Mouse (Mus musculus): ENCODE results near the gene Sprr3. TPM values are rescaled to one million over a fixed set of nuclear protein-coding genes. Genes with fewer than 3 reads are reported as not detected.

Sprr3 gene
- polyA plus RNA-seq, 1 experiment from 2014 or later, result not detected

DNA sequence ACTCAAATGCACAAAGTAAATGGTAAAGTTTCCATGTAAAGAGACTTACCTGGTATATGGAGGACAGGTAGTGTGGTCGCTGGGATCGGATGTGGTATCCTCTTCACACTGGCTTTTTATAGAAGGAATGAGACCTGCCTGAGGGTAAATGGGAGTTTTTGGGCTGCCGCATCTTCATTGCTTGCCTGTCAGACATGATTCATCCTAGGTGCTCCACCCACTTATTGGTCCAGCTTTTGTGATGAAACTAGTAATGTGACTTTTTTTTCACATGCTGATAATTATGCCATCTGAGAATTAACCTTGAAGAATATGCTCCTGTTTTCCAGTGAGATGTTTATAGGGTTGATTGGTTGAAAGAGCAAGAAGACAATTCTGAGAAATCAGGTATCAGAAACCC, 19.8 kb downstream of the Sprr3 start, which contains the start of gene Sprr1b:
Gene Sprr1b, minus strand, starts transcription at position 101 of the 400 bp plus-strand sequence.
- Histone ChIP-seq H3K4me2 (no peak within 1 kb of the TSS), H3K27ac (replicated peaks) (no peak within 1 kb of the TSS), H3K36me3 (no peaks in the 10 kb centered on the region), H3K9ac (no peak within 1 kb of the TSS), H3K4me3 (no peak within 1 kb of the TSS), H3K27me3 (no peaks in the 10 kb centered on the region), H3K4me1 (replicated peaks) (no peaks in the 10 kb centered on the region), H3K9me3 (no peaks in the 10 kb centered on the region)
- no peak for ATAC-seq (ENCODE audit: low FRiP score, low read depth)
- WGBS, result 98% methylated on average over 3 of the region's 3 CpGs

DNA sequence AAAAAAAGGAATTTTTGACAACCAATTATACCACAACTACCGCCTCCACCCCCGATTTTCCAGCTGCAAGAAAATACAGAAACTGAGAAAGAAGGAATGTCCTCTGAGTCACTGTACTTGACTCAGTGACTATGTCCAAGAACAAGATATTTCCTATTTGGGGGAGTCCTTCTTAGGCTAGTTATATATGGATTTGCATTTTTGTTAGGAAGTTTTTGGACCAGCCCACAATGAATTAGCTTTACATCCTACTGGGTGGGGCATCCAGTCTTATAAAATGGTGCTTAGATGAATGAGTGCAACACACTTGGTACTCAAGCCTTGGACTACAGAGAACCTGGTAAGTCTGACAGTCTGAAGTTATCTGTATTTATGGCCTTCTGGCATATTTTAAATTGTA, 26.2 kb downstream of the Sprr3 start, which contains the start of gene Sprr2k:
Gene Sprr2k, plus strand, starts transcription at position 301 of the 400 bp plus-strand sequence.
- Histone ChIP-seq H3K27me3 (no peaks in the 10 kb centered on the region), H3K4me3 (no peak within 1 kb of the TSS), H3K9me3 (no peaks in the 10 kb centered on the region), H3K27ac (replicated peaks) (no peak within 1 kb of the TSS), H3K36me3 (no peaks in the 10 kb centered on the region), H3K4me2 (no peak within 1 kb of the TSS), H3K4me1 (replicated peaks) (no peaks in the 10 kb centered on the region), H3K9ac (no peak within 1 kb of the TSS)
- 93% methylated on average over 2 of the region's 2 CpGs for WGBS
- ATAC-seq (ENCODE audit: low FRiP score, low read depth), result no peak

DNA sequence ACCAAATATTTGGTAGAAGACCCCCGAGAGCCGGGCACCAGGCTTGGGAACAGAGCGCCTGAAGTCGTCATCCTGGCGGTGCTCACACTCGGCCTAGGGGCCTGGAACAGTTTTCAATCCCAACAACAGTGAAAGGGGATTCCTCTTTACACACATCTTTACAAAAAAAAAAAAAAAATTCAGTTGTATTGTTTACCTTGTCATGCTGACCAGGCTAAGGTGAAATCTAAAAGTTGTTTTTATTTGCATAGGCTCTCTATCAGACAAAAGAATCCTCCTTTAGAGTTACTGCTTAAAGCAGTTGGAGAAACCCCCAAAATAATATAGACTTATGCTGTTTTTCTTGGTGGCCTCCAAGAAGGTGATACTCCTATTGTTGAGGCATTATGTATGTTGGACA, 29.2 kb downstream of the Sprr3 start, which contains the start of gene Gm9774:
Gene Gm9774, minus strand, starts transcription at position 101 of the 400 bp plus-strand sequence.
- Histone ChIP-seq H3K9ac (no peak within 1 kb of the TSS), H3K9me3 (no peaks in the 10 kb centered on the region), H3K4me1 (replicated peaks) (no peaks in the 10 kb centered on the region), H3K27ac (replicated peaks) (no peak within 1 kb of the TSS), H3K27me3 (no peaks in the 10 kb centered on the region), H3K4me2 (no peak within 1 kb of the TSS), H3K4me3 (no peak within 1 kb of the TSS), H3K36me3 (no peaks in the 10 kb centered on the region)
- WGBS, result 90% methylated on average over 6 of the region's 6 CpGs
- no peak for ATAC-seq (ENCODE audit: low FRiP score, low read depth)

DNA sequence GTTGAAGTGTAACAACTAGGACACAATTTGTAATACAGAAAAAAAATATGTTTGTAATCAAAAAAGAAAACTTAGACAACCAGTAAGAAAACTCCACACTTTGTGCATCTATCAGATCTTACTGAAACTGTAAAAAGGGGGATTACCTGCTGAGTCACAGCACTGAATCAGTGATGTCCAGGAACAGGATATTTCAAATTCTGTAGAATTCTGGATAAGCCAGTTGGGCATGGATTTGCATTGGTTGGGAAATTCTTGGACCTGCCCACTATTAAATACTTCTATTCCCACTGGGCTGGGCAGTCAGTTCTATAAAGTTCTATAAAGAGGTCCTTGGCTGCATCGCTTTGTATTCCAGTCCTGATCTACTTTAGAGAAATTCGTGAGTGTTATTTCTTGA, 40.7 kb downstream of the Sprr3 start, which contains the start of gene Sprr2j-ps:
Gene Sprr2j-ps, plus strand, starts transcription at position 301 of the 400 bp plus-strand sequence.
- Histone ChIP-seq H3K4me3 (no peak within 1 kb of the TSS), H3K27ac (replicated peaks) (no peak within 1 kb of the TSS), H3K36me3 (no peaks in the 10 kb centered on the region), H3K9me3 (no peaks in the 10 kb centered on the region), H3K9ac (no peak within 1 kb of the TSS), H3K27me3 (no peaks in the 10 kb centered on the region), H3K4me1 (replicated peaks) (no peaks in the 10 kb centered on the region), H3K4me2 (no peak within 1 kb of the TSS)
- WGBS, result 96% methylated on average over 2 of the region's 2 CpGs
- ATAC-seq (ENCODE audit: low FRiP score, low read depth), result no peak

DNA sequence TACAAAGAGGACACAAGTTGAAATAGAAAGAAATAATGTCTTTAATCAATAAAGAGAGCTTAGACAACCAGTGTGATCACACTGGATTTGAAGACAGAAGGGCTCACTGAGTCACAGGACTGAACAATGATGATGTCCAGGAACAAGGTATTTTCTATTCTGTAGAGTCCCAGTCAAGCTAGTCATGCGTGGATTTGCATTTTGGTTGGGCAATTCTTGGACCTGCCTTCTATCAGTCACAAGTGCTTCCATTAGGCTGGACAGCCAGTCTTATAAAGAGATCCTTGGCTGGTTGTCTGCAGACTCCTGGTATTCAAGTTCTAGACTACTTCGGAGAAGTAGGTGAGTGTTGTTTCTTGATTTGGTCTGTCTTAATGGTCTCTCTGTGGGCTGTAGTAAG, 50.8 kb downstream of the Sprr3 start, which contains the start of gene Sprr2i:
Gene Sprr2i, plus strand, starts transcription at position 301 of the 400 bp plus-strand sequence.
- Histone ChIP-seq H3K4me2 (no peak within 1 kb of the TSS), H3K9me3 (no peaks in the 10 kb centered on the region), H3K27ac (replicated peaks) (no peak within 1 kb of the TSS), H3K4me1 (replicated peaks) (no peaks in the 10 kb centered on the region), H3K4me3 (no peak within 1 kb of the TSS), H3K36me3 (no peaks in the 10 kb centered on the region), H3K27me3 (no peaks in the 10 kb centered on the region), H3K9ac (no peak within 1 kb of the TSS)
- ATAC-seq (ENCODE audit: low FRiP score, low read depth), result no peak
- WGBS, result 90% methylated on average over 2 of the region's 2 CpGs

Other genes starting within 250 kb of the Sprr3 start
- not detected in 2 replicates for gene Sprr2a1, start 242.9 kb downstream of the Sprr3 start, polyA plus RNA-seq (2015; fragmentation: Nextera tagmentation; extraction: Ambion mirVana)
- 0.29 TPM in 1 of 2 replicates, not detected in the other for gene Sprr2a2, start 242.8 kb downstream of the Sprr3 start, polyA plus RNA-seq (2015; fragmentation: Nextera tagmentation; extraction: Ambion mirVana)
- not detected in 2 replicates for gene Sprr2a3, start 173.3 kb downstream of the Sprr3 start, polyA plus RNA-seq (2015; fragmentation: Nextera tagmentation; extraction: Ambion mirVana)
- 0.63 TPM in 1 of 2 replicates, not detected in the other for gene Sprr2b, start 142.1 kb downstream of the Sprr3 start, polyA plus RNA-seq (2015; fragmentation: Nextera tagmentation; extraction: Ambion mirVana)
- not detected in 2 replicates for gene Sprr2d, start 119.6 kb downstream of the Sprr3 start, polyA plus RNA-seq (2015; fragmentation: Nextera tagmentation; extraction: Ambion mirVana)
- not detected in 2 replicates for gene Sprr2e, start 106.6 kb downstream of the Sprr3 start, polyA plus RNA-seq (2015; fragmentation: Nextera tagmentation; extraction: Ambion mirVana)
- not detected in 2 replicates for gene Sprr2f, start 93.5 kb downstream of the Sprr3 start, polyA plus RNA-seq (2015; fragmentation: Nextera tagmentation; extraction: Ambion mirVana)
- not detected in 2 replicates for gene Sprr2h, start 73.0 kb downstream of the Sprr3 start, polyA plus RNA-seq (2015; fragmentation: Nextera tagmentation; extraction: Ambion mirVana)
- gene Sprr2i, start 50.7 kb downstream of the Sprr3 start, polyA plus RNA-seq (2015; fragmentation: Nextera tagmentation; extraction: Ambion mirVana), result not detected in 2 replicates
- not detected in 2 replicates for gene Sprr2j-ps, start 40.6 kb downstream of the Sprr3 start, polyA plus RNA-seq (2015; fragmentation: Nextera tagmentation; extraction: Ambion mirVana)
- gene Gm9774, start 29.3 kb downstream of the Sprr3 start, polyA plus RNA-seq (2015; fragmentation: Nextera tagmentation; extraction: Ambion mirVana), result 6.2 and 10.3 TPM in 2 replicates
- not detected in 2 replicates for gene Sprr2k, start 26.1 kb downstream of the Sprr3 start, polyA plus RNA-seq (2015; fragmentation: Nextera tagmentation; extraction: Ambion mirVana)
- not detected in 2 replicates for gene Sprr1b, start 19.9 kb downstream of the Sprr3 start, polyA plus RNA-seq (2015; fragmentation: Nextera tagmentation; extraction: Ambion mirVana)
- gene Sprr1a, start 27.2 kb upstream of the Sprr3 start, polyA plus RNA-seq (2015; fragmentation: Nextera tagmentation; extraction: Ambion mirVana), result not detected in 2 replicates
- gene Sprr4, start 41.8 kb upstream of the Sprr3 start, polyA plus RNA-seq (2015; fragmentation: Nextera tagmentation; extraction: Ambion mirVana), result not detected in 2 replicates
- gene 2310046K23Rik, start 75.8 kb upstream of the Sprr3 start, polyA plus RNA-seq (2015; fragmentation: Nextera tagmentation; extraction: Ambion mirVana), result not detected in 2 replicates
- gene Ivl, start 115.0 kb upstream of the Sprr3 start, polyA plus RNA-seq (2015; fragmentation: Nextera tagmentation; extraction: Ambion mirVana), result not detected in 2 replicates
- gene Smcp, start 130.3 kb upstream of the Sprr3 start, polyA plus RNA-seq (2015; fragmentation: Nextera tagmentation; extraction: Ambion mirVana), result not detected in 2 replicates
- gene 2210017I01Rik, start 148.8 kb upstream of the Sprr3 start, polyA plus RNA-seq (2015; fragmentation: Nextera tagmentation; extraction: Ambion mirVana), result not detected in 2 replicates
- gene Lce6a, start 162.9 kb upstream of the Sprr3 start, polyA plus RNA-seq (2015; fragmentation: Nextera tagmentation; extraction: Ambion mirVana), result not detected in 2 replicates
- not detected in 2 replicates for gene Lce1a1, start 189.6 kb upstream of the Sprr3 start, polyA plus RNA-seq (2015; fragmentation: Nextera tagmentation; extraction: Ambion mirVana)
- not detected in 2 replicates for gene Lce1b, start 198.2 kb upstream of the Sprr3 start, polyA plus RNA-seq (2015; fragmentation: Nextera tagmentation; extraction: Ambion mirVana)
- not detected in 2 replicates for gene Lce1a2, start 211.6 kb upstream of the Sprr3 start, polyA plus RNA-seq (2015; fragmentation: Nextera tagmentation; extraction: Ambion mirVana)
- not detected in 2 replicates for gene Lce1c, start 220.5 kb upstream of the Sprr3 start, polyA plus RNA-seq (2015; fragmentation: Nextera tagmentation; extraction: Ambion mirVana)
- not detected in 2 replicates for gene Lce1d, start 228.5 kb upstream of the Sprr3 start, polyA plus RNA-seq (2015; fragmentation: Nextera tagmentation; extraction: Ambion mirVana)